Mouse (Mus musculus) ES-Bruce4 (cell line): ENCODE measurements around the gene Pkn2.

Experiments
- CTCF ChIP-seq: IDR thresholded peaks from one replicate; pipeline ENCODE4 v1.8.1; 2011; ENCODE audit warnings: low read depth, low read length
- POLR2A ChIP-seq: IDR thresholded peaks from one replicate; pipeline ENCODE4 v1.8.1; 2011; ENCODE audit warnings: low read length; ENCODE audit not compliant: insufficient read depth

DNA sequence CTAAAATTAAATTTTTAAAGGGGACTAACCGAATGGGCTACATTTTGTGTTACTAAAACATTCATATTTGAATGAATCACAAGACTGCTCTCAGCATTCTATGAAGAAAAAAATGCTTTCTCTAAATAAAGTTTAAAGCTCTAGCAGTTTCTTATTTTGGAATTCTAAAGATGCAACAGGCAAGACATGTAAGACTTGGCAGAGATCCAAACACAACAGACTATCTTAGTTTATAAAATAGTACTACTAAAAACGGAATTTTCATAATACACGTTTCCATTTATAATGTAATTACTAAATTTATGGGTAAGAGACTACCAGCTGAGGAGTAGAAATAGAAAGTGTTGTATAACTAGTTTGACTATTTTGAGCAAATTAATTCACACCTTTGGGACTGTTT, 30.2 kb downstream of the Pkn2 start:
- no peak for TF ChIP-seq POLR2A
- TF ChIP-seq CTCF = no peak
